Mouse (Mus musculus) lung, postnatal 0 days (tissue): ENCODE measurements around the gene Serpine2. TPM values are rescaled to one million over a fixed set of nuclear protein-coding genes. Genes with fewer than 3 reads are reported as not detected.

Source experiments
- ATAC-seq: fragments of 200-750 bp; cut with Nextera tagmentation; 2 replicates; pipeline ENCODE4 v1.8.0; 2017; ENCODE audit warnings: moderate library complexity
- DNase-seq: peaks from one replicate; pipeline ENCODE4 v3.0.0-alpha.2; 2016; ENCODE audit warnings: low spot score
- H3K27ac ChIP-seq: fragments of 300-500 bp; sonication (generic); 2 replicates; pipeline ENCODE4 v1.5.1; 2014; ENCODE audit warnings: antibody characterized with exemption, mild to moderate bottlenecking, low read length, mixed read lengths
- H3K27me3 ChIP-seq: fragments of 300-500 bp; sonication (generic); replicated peaks from 2 replicates; pipeline ENCODE4 v1.6.1; 2014; ENCODE audit warnings: low read length, mixed read lengths; ENCODE audit not compliant: insufficient read depth
- H3K36me3 ChIP-seq: fragments of 300-500 bp; sonication (generic); 2 replicates; pipeline ENCODE4 v1.6.1; 2014; ENCODE audit warnings: low read length, mixed read lengths; ENCODE audit not compliant: insufficient read depth
- H3K4me1 ChIP-seq: fragments of 300-500 bp; sonication (generic); 2 replicates; pipeline ENCODE4 v1.6.1; 2014; ENCODE audit warnings: antibody characterized with exemption, low read depth, low read length, mixed read lengths; ENCODE audit not compliant: insufficient read depth
- H3K4me2 ChIP-seq: fragments of 300-500 bp; sonication (generic); replicated peaks from 2 replicates; pipeline ENCODE4 v1.6.1; 2014; ENCODE audit warnings: low read depth, mild to moderate bottlenecking, low read length, moderate library complexity, mixed read lengths
- H3K4me3 ChIP-seq: fragments of 300-500 bp; sonication (generic); 2 replicates; pipeline ENCODE4 v1.5.1; 2014; ENCODE audit warnings: low read depth, low read length
- H3K9ac ChIP-seq: fragments of 300-500 bp; sonication (generic); replicated peaks from 2 replicates; pipeline ENCODE4 v1.6.1; 2014; ENCODE audit warnings: low read depth, mild to moderate bottlenecking
- H3K9me3 ChIP-seq: fragments of 300-500 bp; sonication (generic); 2 replicates; pipeline ENCODE4 v1.6.1; 2016; ENCODE audit warnings: low read length, mixed read lengths
- CTCF ChIP-seq: IDR thresholded peaks from 2 replicates; pipeline ENCODE4 v1.5.1; 2016; ENCODE audit warnings: antibody characterized with exemption, mild to moderate bottlenecking
- EP300 ChIP-seq: IDR thresholded peaks from 2 replicates; pipeline ENCODE4 v1.6.1; 2016; ENCODE audit warnings: antibody characterized with exemption, mild to moderate bottlenecking, control low read depth
- WGBS: fragments of 180-500 bp; shearing (Covaris S2); extraction: QIAGEN DNeasy Blood & Tissue Kit; methylation state at CpG from one replicate; pipeline ENCODE4 v1.1.7; 2014; 5-methylcytosine and 5-hydroxymethylcytosine counted together
- polyA plus RNA-seq: library from polyadenylated mRNA; unstranded; fragments of >200 nt; fragmentation: Nextera tagmentation; extraction: Ambion mirVana; gene quantifications from 2 replicates; pipeline ENCODE4 v1.2.1, GENCODE M21; 2015

Serpine2 gene
- polyA plus RNA-seq, 1 experiment from 2014 or later = 271 TPM

DNA sequence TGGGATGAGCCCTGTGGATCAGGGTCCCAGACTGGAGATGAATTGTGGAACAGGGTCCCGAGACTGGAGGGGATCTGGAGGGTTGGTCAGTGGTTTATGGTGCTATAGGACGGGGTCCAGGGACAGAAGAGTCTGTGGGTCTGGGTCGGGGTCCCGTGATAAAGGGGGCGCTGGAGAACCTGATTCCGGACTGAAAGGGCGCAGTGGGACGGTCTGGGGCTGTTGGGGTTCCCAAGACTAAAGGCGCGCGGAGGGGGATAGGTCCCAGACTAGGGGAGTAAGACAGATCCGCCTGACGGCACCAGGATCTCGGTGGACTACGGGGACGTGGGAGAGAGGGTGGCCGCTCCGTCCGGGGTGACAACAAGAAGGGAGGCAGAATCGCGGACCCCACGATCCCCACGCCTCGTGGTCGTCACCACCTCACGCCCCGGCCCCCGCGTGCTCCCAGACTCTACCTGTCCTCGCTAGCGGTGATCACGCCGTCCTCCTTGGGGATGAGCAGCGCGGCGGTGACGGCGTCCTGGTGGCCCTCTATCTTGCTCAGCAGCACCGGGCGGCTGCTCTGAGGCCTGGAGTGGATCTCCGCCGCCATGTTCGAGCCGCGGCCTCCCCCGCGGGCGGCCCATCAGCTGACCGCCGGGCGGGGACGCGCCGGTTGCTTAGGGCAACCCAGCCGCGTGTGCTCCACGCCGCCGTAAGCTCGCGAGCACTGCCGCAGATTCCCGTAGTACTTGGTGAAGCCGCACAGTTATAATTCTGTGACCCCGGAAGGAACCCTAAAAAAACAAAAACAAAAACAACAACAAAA, 99.7 kb downstream of the Serpine2 start:
- peak overlapping the region; percentile 73 for H3K27ac ChIP-seq
- DNase-seq (peak; percentile 91), ATAC-seq (peak; percentile 98)

DNA sequence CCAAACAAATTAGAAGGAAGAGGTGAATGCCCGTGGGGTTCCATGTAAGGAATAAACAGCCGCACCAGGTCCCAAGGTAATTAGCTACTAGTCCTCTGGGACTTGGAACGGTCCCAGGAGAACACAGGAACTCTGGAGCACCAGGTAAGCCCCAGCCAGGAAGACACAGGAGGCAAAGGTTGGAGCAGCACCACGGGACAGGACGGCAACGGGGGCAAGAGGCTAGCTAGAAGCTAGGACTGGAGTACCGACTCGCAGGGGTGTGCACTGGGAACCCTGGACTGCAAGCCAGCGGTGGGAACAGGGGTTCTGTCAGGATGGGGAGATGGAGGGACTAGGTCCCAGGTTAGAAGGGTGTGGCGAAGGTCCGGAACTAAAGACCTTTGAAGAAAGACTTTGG, 100.3 kb downstream of the Serpine2 start:
- H3K27ac ChIP-seq = peak overlapping the region; percentile 43; the same call in 1 of the 2 replicates
- peaks cover 15% of the 10 kb centered on the region for H3K4me1 ChIP-seq
- ATAC-seq (peak; percentile 10; the same call in 1 of the 2 replicates), DNase-seq (peak; percentile 46)
- peak overlapping the region; percentile 90 for H3K4me2 ChIP-seq
- H3K36me3 ChIP-seq = no peaks in the 10 kb centered on the region
- 3% methylated on average over 11 of the region's 11 CpGs for WGBS
- H3K27me3 ChIP-seq = no peaks in the 10 kb centered on the region
- peak overlapping the region; percentile 89 for H3K4me3 ChIP-seq
- no peak for TF ChIP-seq CTCF
- TF ChIP-seq EP300 = no peak
- H3K9me3 ChIP-seq = no peaks in the 10 kb centered on the region
- peak overlapping the region; percentile 93 for H3K9ac ChIP-seq

More for the DNA sequence above, 99.7 kb downstream of the Serpine2 start:
- no peaks in the 10 kb centered on the region for H3K27me3 ChIP-seq
- H3K9me3 ChIP-seq = no peaks in the 10 kb centered on the region
- H3K4me2 ChIP-seq = peak overlapping the region; percentile 90
- WGBS = under 1% methylated on average over 63 of the region's 65 CpGs
- peak overlapping the region; percentile 89 for H3K4me3 ChIP-seq
- H3K9ac ChIP-seq = peak overlapping the region; percentile 93
- peaks cover 15% of the 10 kb centered on the region for H3K4me1 ChIP-seq
- no peaks in the 10 kb centered on the region for H3K36me3 ChIP-seq
- no peak for TF ChIP-seq EP300
- TF ChIP-seq CTCF = no peak

DNA sequence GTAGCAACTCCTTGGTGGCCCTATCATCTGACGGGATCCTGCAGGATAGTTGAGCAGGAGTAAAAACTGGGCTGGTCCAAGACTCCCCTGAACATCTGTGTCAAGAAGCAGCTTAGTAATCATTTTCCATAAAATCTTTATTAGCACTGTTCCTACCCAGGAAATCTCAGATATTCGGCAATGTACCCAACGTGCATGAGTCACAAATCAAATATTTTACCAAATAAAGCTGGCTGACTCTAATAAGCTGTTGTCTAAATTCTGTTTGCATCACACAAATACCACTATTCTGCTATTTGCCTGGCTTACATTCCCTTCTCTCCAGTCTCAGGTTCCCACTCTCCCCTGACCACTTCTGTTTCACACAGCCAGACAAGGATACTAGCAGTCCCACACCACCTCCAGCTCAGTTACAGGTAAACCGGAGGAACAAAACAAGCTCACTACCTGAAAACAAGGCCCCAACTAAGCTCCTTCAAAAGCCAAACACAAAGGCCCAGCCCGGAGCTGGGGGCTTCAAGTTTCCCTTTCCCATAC, 101.5 kb downstream of the Serpine2 start:
- H3K27ac ChIP-seq = peak overlapping the region; percentile 38; the same call in 1 of the 2 replicates
- peaks cover 15% of the 10 kb centered on the region for H3K4me1 ChIP-seq
- peak overlapping the region; percentile 90 for H3K4me2 ChIP-seq
- TF ChIP-seq CTCF = no peak
- no peak for TF ChIP-seq EP300
- H3K9ac ChIP-seq = no peak overlapping the region
- ATAC-seq (no peak), DNase-seq (peak; percentile 48)
- WGBS = 55% methylated on average over 5 of the region's 5 CpGs
- H3K9me3 ChIP-seq = no peaks in the 10 kb centered on the region
- H3K27me3 ChIP-seq = no peaks in the 10 kb centered on the region
- H3K36me3 ChIP-seq = no peaks in the 10 kb centered on the region
- no peak overlapping the region for H3K4me3 ChIP-seq

DNA sequence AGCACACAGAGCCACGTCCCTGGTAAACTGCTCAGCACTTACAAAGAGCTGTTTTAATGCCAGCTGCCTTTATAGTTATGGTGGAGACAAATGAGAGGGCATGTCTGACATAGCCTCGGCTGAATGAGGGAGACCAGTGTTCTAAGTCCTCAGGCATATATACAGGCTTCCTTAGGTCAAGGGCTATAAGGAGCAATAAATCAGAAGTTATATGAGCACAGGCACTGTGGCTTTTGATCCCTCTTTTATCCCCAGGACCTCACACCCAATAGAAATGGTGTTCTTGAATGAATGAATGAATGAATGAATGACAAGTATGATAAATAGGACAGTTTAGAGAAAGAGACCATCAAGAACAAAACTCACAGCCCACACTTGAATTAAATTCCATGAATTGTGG, 102.0 kb downstream of the Serpine2 start:
- Histone ChIP-seq H3K4me1 (peaks cover 15% of the 10 kb centered on the region), H3K9ac (no peak overlapping the region), H3K27ac (no peak overlapping the region), H3K4me3 (no peak overlapping the region), H3K27me3 (no peaks in the 10 kb centered on the region), H3K4me2 (no peak overlapping the region), H3K9me3 (no peaks in the 10 kb centered on the region), H3K36me3 (no peaks in the 10 kb centered on the region)
- no peak for TF ChIP-seq EP300
- DNase-seq (no peak), ATAC-seq (no peak)
- 47% methylated on average over 2 of the region's 2 CpGs for WGBS

DNA sequence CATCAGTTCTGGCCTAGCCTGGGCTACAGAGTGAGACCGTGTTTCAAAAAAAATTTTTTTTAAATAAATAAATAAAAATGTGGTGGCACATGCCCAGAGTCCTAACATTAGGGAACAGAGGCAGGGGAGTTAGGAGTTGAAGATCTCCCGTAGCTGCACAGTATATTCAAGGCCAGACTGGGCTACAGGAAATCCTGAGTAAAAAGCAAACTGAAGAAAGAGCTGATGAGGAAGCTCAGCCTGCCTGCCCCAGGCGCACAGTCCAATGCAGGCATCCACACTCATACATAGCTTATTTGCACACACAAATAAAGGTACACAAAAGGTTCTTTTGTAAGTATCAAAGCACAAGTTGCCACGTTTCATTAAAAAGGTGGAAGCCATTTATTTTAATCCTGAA, 103.4 kb downstream of the Serpine2 start:
- 50% methylated on average over 4 of the region's 4 CpGs for WGBS
- TF ChIP-seq CTCF (no peak), EP300 (no peak)
- no peaks in the 10 kb centered on the region for H3K9me3 ChIP-seq
- ATAC-seq (no peak), DNase-seq (no peak)
- H3K4me1 ChIP-seq = peaks cover 20% of the 10 kb centered on the region
- no peak overlapping the region for H3K4me3 ChIP-seq
- no peak overlapping the region for H3K9ac ChIP-seq
- no peaks in the 10 kb centered on the region for H3K27me3 ChIP-seq
- no peaks in the 10 kb centered on the region for H3K36me3 ChIP-seq
- no peak overlapping the region for H3K4me2 ChIP-seq
- H3K27ac ChIP-seq = no peak overlapping the region

DNA sequence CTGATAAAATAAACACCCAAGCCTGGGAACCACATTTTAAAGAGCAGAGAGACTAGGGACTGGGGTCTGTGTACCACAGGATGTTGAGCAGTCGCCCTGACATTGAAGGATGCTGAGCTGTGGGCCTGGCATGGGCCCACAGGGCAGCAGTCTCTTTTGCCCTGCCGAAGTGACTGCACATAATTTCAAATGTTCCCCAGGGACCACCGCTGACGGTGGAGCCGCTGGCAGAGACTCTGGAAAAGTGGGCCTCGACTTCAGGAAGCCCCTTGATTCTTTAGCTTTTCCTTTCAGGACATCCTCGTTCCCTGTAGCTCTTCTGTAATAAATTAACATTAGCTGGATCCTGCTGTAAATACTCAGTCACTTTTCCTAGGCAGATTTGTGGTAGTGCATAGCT, 103.8 kb downstream of the Serpine2 start:
- no peaks in the 10 kb centered on the region for H3K36me3 ChIP-seq
- no peak overlapping the region for H3K4me2 ChIP-seq
- no peaks in the 10 kb centered on the region for H3K9me3 ChIP-seq
- H3K27me3 ChIP-seq = no peaks in the 10 kb centered on the region
- WGBS = 55% methylated on average over 7 of the region's 7 CpGs
- no peak overlapping the region for H3K4me3 ChIP-seq
- TF ChIP-seq EP300 (no peak), CTCF (no peak)
- ATAC-seq = no peak
- H3K27ac ChIP-seq = no peak overlapping the region
- H3K9ac ChIP-seq = no peak overlapping the region
- no peak for DNase-seq
- H3K4me1 ChIP-seq = peaks cover 20% of the 10 kb centered on the region
